Mouse (Mus musculus) heart, postnatal 10 days (tissue): ENCODE results near the gene Sec14l3. TPM values are rescaled to one million over a fixed set of nuclear protein-coding genes. Genes with fewer than 3 reads are reported as not detected.

ENCODE experiments used
- DNase-seq, 2 experiments: peaks; one replicate each; pipeline ENCODE4 v3.0.0; 2021
- intact Hi-C: fragments of 180-260 bp; cut with DNase I; formaldehyde crosslinking; loops from one replicate; pipeline ENCODE4 v1.15.1; 2025
- total RNA-seq, 2 experiments: library from RNA; stranded (reverse); gene quantifications; 2 replicates each; pipeline ENCODE4 v1.2.3; 2021

Gene Sec14l3
- total RNA-seq, 2 experiments from 2014 or later, result 0.74 TPM; not detected in 1

- intact Hi-C loops, result loop anchor here (1.0 to 5.0 kb wide), 3 partner anchors 30 to 369 kb away; partner anchors contain the start of gene Sec14l2
- DNase-seq, result peak; percentile 68 to 87
Measured at GRCm38 (mm10) chr11:4053586-4053985, 11.1 kb upstream of the Sec14l3 start.

DNA sequence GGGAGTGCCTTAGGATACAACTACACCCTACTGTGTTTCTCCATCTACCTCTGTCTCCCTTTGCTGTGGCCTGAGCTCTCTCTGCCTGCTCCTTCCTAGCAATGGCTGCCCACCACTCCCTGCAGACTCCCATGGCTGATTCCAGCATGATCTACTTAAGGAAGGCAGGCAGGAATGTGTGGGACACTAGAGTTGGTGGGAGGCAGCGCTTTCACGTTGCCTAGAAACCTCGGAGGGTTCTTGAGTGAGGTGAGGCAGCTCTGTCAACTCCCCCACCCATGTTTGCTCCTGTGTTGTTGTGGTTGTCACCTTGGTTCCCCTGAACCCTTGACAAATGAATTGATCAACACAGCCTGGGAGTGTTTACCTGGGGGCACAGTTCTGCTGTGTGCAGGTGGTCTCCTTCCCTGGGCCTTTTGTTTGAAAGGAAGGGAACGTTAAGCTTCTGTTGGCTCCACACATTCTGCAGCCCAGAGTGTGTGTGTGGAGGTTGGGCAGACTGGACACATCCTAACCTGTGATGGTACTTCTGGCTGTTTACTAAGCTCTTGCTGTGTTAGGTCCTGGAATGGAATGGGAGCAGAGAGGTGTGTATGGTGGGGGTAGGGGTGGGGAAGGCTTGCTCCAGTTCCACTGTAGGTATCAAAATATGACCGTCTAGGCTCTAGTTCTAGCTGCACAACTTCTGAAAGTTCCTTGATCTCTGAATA lies 3.6 kb upstream of the Sec14l3 start:
- intact Hi-C loops, result no loop called here
- no peak for DNase-seq

DNA sequence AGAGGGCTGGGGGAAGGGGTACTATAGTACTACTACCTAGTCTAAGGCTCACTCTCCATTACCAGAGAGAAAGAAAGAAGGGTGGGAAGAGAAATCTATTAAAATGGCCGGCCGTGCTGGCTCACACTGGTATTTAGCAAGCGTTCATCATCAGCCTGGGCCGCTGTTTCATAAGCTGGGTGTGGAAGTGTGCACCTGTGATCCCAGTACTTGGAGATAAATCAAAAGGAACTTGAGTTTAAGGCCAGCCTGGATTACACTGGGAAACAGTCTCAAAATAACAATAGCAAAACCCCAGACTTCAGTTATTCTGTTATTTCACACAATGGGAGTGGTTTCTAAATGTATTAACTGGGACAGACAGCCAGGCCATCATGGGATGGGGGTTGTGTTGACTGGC lies 2.1 kb upstream of the Sec14l3 start:
- DNase-seq, result no peak
- intact Hi-C loops, result no loop called here

DNA sequence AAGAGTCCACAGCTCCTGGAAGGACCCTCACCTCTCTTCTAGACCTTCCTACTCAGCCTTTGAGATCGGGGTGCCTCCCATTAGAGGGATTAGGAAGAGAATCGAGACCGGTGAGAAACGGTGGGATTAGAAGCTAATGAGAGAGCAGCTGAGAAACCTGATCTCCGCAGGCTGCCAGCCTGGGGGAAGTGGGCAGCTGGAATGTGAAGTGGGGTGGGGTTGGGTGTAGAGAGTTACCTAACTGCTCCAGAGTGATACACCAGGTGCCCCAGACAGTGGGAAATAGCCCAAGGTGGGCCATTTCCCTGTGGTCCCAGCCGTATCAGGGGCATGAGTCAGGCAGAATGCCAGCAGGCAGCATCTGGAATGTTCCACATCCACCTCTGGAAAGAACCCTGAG lies 1.7 kb upstream of the Sec14l3 start:
- intact Hi-C loops, result no loop called here
- DNase-seq, result no peak

GRCm38 (mm10) chr11:4069664-4070063 lies 5.0 kb downstream of the Sec14l3 start:
- no peak for DNase-seq
- intact Hi-C loops, result no loop called here

DNA sequence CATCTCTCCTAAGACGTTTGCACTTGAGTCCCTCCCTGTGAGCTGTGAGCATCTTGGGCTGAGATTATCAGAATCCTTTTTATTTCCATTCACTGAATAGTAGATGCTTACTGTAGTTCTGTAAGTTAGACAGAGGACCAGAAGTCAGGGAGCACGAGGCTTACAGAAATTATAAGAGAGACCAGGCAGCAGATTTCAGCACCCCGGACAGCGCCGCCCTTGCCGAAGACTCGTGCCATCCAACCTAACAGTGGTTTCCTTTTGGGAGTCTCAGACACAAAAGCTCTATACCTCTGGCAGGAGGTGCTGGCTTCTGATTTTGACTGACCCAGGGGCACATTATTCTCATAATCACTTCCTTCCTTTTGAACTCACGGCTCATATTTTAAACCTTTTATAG lies 12.0 kb downstream of the Sec14l3 start:
- DNase-seq, result peak; percentile 57 to 79
- intact Hi-C loops, result no loop called here

DNA sequence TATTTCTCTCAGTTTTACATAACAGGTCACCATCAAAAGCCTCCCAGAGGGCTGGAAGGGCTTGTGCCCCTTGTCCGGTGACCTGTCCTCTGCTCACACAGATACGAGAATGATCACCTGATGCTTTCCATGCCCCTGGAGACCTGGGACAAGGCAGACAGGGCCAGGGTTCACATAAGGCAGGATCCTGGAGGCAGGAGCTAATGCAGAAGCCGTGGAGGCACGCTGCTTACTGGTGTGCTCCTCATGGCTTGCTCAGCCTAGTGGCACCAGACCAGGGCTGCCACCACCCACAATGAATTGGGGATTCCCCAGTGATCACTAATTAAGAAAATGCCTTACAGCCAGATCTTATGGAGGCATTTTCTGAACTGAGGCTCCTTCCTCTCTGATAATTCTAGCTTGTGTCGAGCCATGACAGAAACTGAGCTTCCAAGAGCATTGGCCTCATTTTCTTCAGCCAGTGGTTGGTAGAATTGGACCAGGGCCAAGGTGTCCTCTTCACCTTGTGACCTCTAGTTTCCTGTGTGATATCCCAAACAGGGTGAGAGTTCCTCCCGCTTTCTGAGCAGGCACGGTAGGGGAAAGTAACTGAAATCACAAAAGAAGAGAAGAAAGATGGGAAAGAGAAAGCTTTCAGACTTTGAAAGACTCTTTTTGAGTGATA lies 13.8 kb downstream of the Sec14l3 start:
- no peak for DNase-seq
- intact Hi-C loops, result no loop called here

GRCm38 (mm10) chr11:4080219-4080618 lies 15.6 kb downstream of the Sec14l3 start:
- intact Hi-C loops, result no loop called here
- peak; percentile 43 to 59 for DNase-seq

DNA sequence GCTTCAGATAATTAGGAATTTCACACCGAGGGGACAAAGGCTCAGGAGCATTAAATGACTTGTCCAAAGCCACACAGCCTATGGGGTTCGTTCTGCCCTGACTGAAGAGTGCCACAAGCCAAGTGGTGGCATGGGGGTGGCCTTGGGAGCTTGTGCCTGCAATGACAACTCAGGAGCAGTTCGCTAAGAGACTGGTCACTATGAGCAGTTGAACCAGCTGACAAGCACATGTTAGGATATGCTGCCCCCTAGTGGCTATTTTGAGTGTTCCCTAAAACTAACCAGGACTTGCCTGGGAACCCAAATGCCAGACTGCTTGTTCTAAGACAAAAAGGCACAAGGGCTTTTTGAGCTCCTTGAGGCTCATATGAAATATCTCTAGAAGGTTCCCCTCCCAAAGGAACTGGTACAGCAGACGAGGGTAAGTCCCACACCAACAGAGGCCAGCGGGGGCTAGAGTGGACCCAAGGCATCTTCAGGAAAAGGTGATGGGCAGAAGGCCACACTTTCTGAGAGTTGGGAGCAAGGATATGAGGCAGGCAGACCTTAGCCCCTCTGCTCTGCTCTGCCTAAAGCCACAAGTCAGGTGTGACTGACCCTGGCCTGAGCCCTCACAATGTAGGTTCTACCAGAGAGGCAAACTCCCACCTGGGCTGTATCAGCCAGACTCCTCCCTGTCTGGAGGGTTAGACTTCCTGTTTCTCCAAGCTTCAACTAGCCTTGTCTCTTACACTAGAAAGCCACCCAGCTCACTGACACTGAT lies 18.9 kb downstream of the Sec14l3 start:
- intact Hi-C loops, result loop anchor here (1.0 kb wide), 2 partner anchors 30 to 82 kb away; no protein-coding TSS in a partner anchor
- DNase-seq, result peak; percentile 68 to 83

- no peak for DNase-seq
- intact Hi-C loops, result no loop called here
Measured at GRCm38 (mm10) chr11:4086246-4086645, 21.6 kb downstream of the Sec14l3 start.

DNA sequence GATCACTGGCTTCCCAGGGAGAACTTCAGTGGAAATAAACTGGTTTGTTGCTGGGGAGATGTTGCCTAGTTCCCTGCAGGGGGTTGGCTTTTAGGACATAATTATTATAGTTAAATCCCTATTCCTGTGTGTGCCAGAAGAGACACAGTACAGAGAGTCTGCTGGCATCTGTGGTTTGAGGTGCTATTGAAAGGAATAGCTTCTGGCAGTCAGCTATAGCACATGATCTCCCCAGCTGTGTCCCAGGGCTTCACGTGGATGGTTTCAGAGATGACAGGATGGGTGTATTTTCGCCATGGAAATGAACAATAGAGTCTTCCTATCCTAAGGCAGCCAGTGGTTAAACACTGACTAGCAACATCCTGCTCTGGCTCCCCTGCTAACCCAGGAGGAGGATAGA lies 22.6 kb downstream of the Sec14l3 start:
- DNase-seq, result no peak
- intact Hi-C loops, result no loop called here

GRCm38 (mm10) chr11:4093459-4094377 lies 29.1 kb downstream of the Sec14l3 start:
- DNase-seq, result no peak
- intact Hi-C loops, result no loop called here

GRCm38 (mm10) chr11:4094378-4095170 lies 29.9 kb downstream of the Sec14l3 start:
- intact Hi-C loops, result no loop called here
- peak; percentile 73 to 83 for DNase-seq

- intact Hi-C loops, result no loop called here
- DNase-seq, result peak; percentile 79
Measured at GRCm38 (mm10) chr11:4095171-4096053, 30.8 kb downstream of the Sec14l3 start, which contains the start of gene Mtfp1. Mtfp1 (minus strand) TSS chr11:4095445.

- peak; percentile 98 to 99 for DNase-seq
- intact Hi-C loops, result no loop called here
Measured at GRCm38 (mm10) chr11:4096054-4096984, 31.7 kb downstream of the Sec14l3 start.

GRCm38 (mm10) chr11:4097091-4097621 lies 32.5 kb downstream of the Sec14l3 start:
- DNase-seq, result no peak
- intact Hi-C loops, result no loop called here

- no peak for DNase-seq
- intact Hi-C loops, result no loop called here
Measured at GRCm38 (mm10) chr11:4098120-4098519, 33.5 kb downstream of the Sec14l3 start.
